Mouse (Mus musculus) MEL (cell line): Measurements from ENCODE around the gene Eftud2. TPM values are rescaled to one million over a fixed set of nuclear protein-coding genes. Genes with fewer than 3 reads are reported as not detected.

Experiments used
- DNase-seq: peaks from one replicate; pipeline ENCODE4 v3.0.0; 2011; ENCODE audit warnings: low read depth, low spot score
- H3K27ac ChIP-seq: 2 replicates; pipeline ENCODE4 v1.5.1; 2012; ENCODE audit warnings: low read depth, mild to moderate bottlenecking, control low read depth, low read length, moderate library complexity; ENCODE audit not compliant: control insufficient read depth
- H3K27me3 ChIP-seq, 2 experiments: fragments of 150-350 bp in 1 of 2; sonication (generic) in 1 of 2; 2 replicates each; pipeline ENCODE4 v1.6.1; 2012; ENCODE audit warnings: low read length in 2 of 2, mild to moderate bottlenecking in 2 of 2, improper control_type of control experiment in 1 of 2, moderate library complexity in 1 of 2; ENCODE audit not compliant: insufficient read depth in 2 of 2, control insufficient read depth in 1 of 2
- H3K36me3 ChIP-seq, 2 experiments: 2 replicates each; pipeline ENCODE4 v1.6.1; 2012 to 2014; ENCODE audit warnings: low read length in 2 of 2, improper control_type of control experiment in 1 of 2, inconsistent platforms in 1 of 2, mild to moderate bottlenecking in 1 of 2; ENCODE audit not compliant: insufficient read depth in 2 of 2, control insufficient read depth in 1 of 2
- H3K4me1 ChIP-seq, 2 experiments: fragments of 150-350 bp in 1 of 2; sonication (generic) in 1 of 2; 2 replicates each; pipeline ENCODE4 v1.6.1; 2012; ENCODE audit warnings: low read length in 2 of 2, improper control_type of control experiment in 1 of 2, mild to moderate bottlenecking in 1 of 2; ENCODE audit not compliant: insufficient read depth in 2 of 2, control insufficient read depth in 1 of 2
- H3K4me3 ChIP-seq, 2 experiments: fragments of 150-350 bp in 1 of 2; sonication (generic) in 1 of 2; 2 replicates each; pipeline ENCODE4 v1.5.1; 2012; ENCODE audit warnings: low read depth in 2 of 2, low read length in 2 of 2, mild to moderate bottlenecking in 2 of 2, moderate library complexity in 2 of 2, control low read depth in 1 of 2, improper control_type of control experiment in 1 of 2; ENCODE audit not compliant: control insufficient read depth in 1 of 2, insufficient read depth in 1 of 2
- H3K79me2 ChIP-seq: 2 replicates; pipeline ENCODE4 v1.6.1; 2012; ENCODE audit warnings: mild to moderate bottlenecking, low read length, moderate library complexity; ENCODE audit not compliant: control insufficient read depth, poor library complexity, insufficient read depth
- H3K9ac ChIP-seq: 2 replicates; pipeline ENCODE4 v1.6.1; 2012; ENCODE audit warnings: low read depth, mild to moderate bottlenecking, control low read depth, low read length, moderate library complexity; ENCODE audit not compliant: control insufficient read depth, poor library complexity, severe bottlenecking
- H3K9me3 ChIP-seq: fragments of 150-350 bp; sonication (generic); replicated peaks from 2 replicates; pipeline ENCODE4 v1.6.1; 2012; ENCODE audit warnings: mild to moderate bottlenecking, low read length, improper control_type of control experiment, moderate library complexity; ENCODE audit not compliant: insufficient read depth
- CHD1 ChIP-seq: IDR thresholded peaks from 2 replicates; pipeline ENCODE4 v1.6.1; 2012; ENCODE audit warnings: low read depth, mild to moderate bottlenecking, inconsistent platforms, low read length, improper control_type of control experiment
- CHD2 ChIP-seq: IDR thresholded peaks from 2 replicates; pipeline ENCODE4 v1.6.1; 2011; ENCODE audit warnings: low read length, improper control_type of control experiment
- CTCF ChIP-seq, 3 experiments: IDR thresholded peaks in 2 of 3; conservative IDR thresholded peaks in 1 of 3; 2 replicates each; pipeline ENCODE4 v1.5.1; 2011 to 2012; ENCODE audit warnings: low read length in 3 of 3, low read depth in 2 of 3, mild to moderate bottlenecking in 2 of 3, improper control_type of control experiment in 1 of 3, inconsistent platforms in 1 of 3, mixed read lengths in 1 of 3, moderate library complexity in 1 of 3; ENCODE audit not compliant: control insufficient read depth in 1 of 3, insufficient read depth in 1 of 3, poor library complexity in 1 of 3, severe bottlenecking in 1 of 3
- E2F4 ChIP-seq: IDR thresholded peaks from 2 replicates; pipeline ENCODE4 v1.6.1; 2011; ENCODE audit warnings: low read depth, low read length, improper control_type of control experiment, borderline replicate concordance
- ELF1 ChIP-seq: IDR thresholded peaks from 2 replicates; pipeline ENCODE4 v1.6.1; 2014; ENCODE audit warnings: low read depth, mild to moderate bottlenecking, inconsistent platforms, low read length, improper control_type of control experiment, moderate library complexity
- EP300 ChIP-seq, 2 experiments: IDR thresholded peaks; 2 replicates each; pipeline ENCODE4 v1.6.1; 2011; ENCODE audit warnings: improper control_type of control experiment in 2 of 2, low read length in 2 of 2, low read depth in 1 of 2, mild to moderate bottlenecking in 1 of 2
- ETS1 ChIP-seq: IDR thresholded peaks from 2 replicates; pipeline ENCODE4 v1.6.1; 2012; ENCODE audit warnings: low read depth, mild to moderate bottlenecking, inconsistent platforms, low read length, improper control_type of control experiment, moderate library complexity
- GABPA ChIP-seq: IDR thresholded peaks from 2 replicates; pipeline ENCODE4 v1.6.1; 2012; ENCODE audit warnings: low read depth, mild to moderate bottlenecking, inconsistent platforms, low read length, improper control_type of control experiment, moderate library complexity
- GATA1 ChIP-seq: IDR thresholded peaks from 2 replicates; pipeline ENCODE4 v1.6.1; 2011; ENCODE audit warnings: low read depth, low read length, improper control_type of control experiment
- HCFC1 ChIP-seq: IDR thresholded peaks from 2 replicates; pipeline ENCODE4 v1.6.1; 2012; ENCODE audit warnings: low read depth, mild to moderate bottlenecking, inconsistent platforms, low read length, improper control_type of control experiment, moderate library complexity
- JUND ChIP-seq: IDR thresholded peaks from 2 replicates; pipeline ENCODE4 v1.6.1; 2011; ENCODE audit warnings: low read depth, mild to moderate bottlenecking, improper control_type of control experiment, low read length
- MAFK ChIP-seq: IDR thresholded peaks from 2 replicates; pipeline ENCODE4 v1.6.1; 2011; ENCODE audit warnings: low read depth, mild to moderate bottlenecking, low read length, improper control_type of control experiment, borderline replicate concordance
- MAX ChIP-seq: IDR thresholded peaks from 2 replicates; pipeline ENCODE4 v1.6.1; 2011; ENCODE audit warnings: low read length, improper control_type of control experiment
- MAZ ChIP-seq: IDR thresholded peaks from 2 replicates; pipeline ENCODE4 v1.6.1; 2012; ENCODE audit warnings: low read depth, mild to moderate bottlenecking, inconsistent platforms, low read length, improper control_type of control experiment
- MEF2A ChIP-seq: IDR thresholded peaks from 2 replicates; pipeline ENCODE4 v1.6.1; 2014; ENCODE audit warnings: low read depth, mild to moderate bottlenecking, inconsistent platforms, low read length, improper control_type of control experiment; ENCODE audit not compliant: poor library complexity, insufficient replicate concordance, severe bottlenecking; ENCODE audit errors: extremely low read depth
- MXI1 ChIP-seq: IDR thresholded peaks from 2 replicates; pipeline ENCODE4 v1.6.1; 2011; ENCODE audit warnings: mild to moderate bottlenecking, low read depth, low read length, improper control_type of control experiment
- MYB ChIP-seq: IDR thresholded peaks from 2 replicates; pipeline ENCODE4 v1.6.1; 2011; ENCODE audit warnings: mild to moderate bottlenecking, low read depth, low read length, improper control_type of control experiment
- MYC ChIP-seq: IDR thresholded peaks from 2 replicates; pipeline ENCODE4 v1.6.1; 2011; ENCODE audit warnings: low read depth, mild to moderate bottlenecking, low read length, improper control_type of control experiment, moderate library complexity
- NELFE ChIP-seq: IDR thresholded peaks from 2 replicates; pipeline ENCODE4 v1.6.1; 2011; ENCODE audit warnings: low read depth, low read length, improper control_type of control experiment
- NRF1 ChIP-seq: IDR thresholded peaks from 2 replicates; pipeline ENCODE4 v1.6.1; 2014; ENCODE audit warnings: low read depth, mild to moderate bottlenecking, inconsistent platforms, low read length, improper control_type of control experiment, moderate library complexity; ENCODE audit not compliant: poor library complexity, insufficient read depth, severe bottlenecking
- POLR2A ChIP-seq, 2 experiments: IDR thresholded peaks; 2 replicates each; pipeline ENCODE4 v1.6.1; 2011 to 2012; ENCODE audit warnings: low read length in 2 of 2, mild to moderate bottlenecking in 2 of 2, control low read depth in 1 of 2, improper control_type of control experiment in 1 of 2, low read depth in 1 of 2, moderate library complexity in 1 of 2; ENCODE audit not compliant: control insufficient read depth in 1 of 2, insufficient read depth in 1 of 2, poor library complexity in 1 of 2
- POLR2AphosphoS2 ChIP-seq: IDR thresholded peaks from 2 replicates; pipeline ENCODE4 v1.6.1; 2011; ENCODE audit warnings: low read length, improper control_type of control experiment
- POLR2AphosphoS5 ChIP-seq: IDR thresholded peaks from 2 replicates; pipeline ENCODE4 v1.6.1; 2012; ENCODE audit warnings: low read depth, borderline replicate concordance, mild to moderate bottlenecking, inconsistent platforms, low read length, moderate library complexity, mixed read lengths
- RAD21 ChIP-seq: IDR thresholded peaks from 2 replicates; pipeline ENCODE4 v1.6.1; 2011; ENCODE audit warnings: mild to moderate bottlenecking, low read depth, low read length, improper control_type of control experiment
- RCOR1 ChIP-seq: IDR thresholded peaks from 2 replicates; pipeline ENCODE4 v1.6.1; 2012; ENCODE audit warnings: low read depth, mild to moderate bottlenecking, inconsistent platforms, low read length, improper control_type of control experiment
- SIN3A ChIP-seq: IDR thresholded peaks from 2 replicates; pipeline ENCODE4 v1.6.1; 2012; ENCODE audit warnings: low read length, improper control_type of control experiment, inconsistent platforms
- SMC3 ChIP-seq: IDR thresholded peaks from 2 replicates; pipeline ENCODE4 v1.6.1; 2011; ENCODE audit warnings: low read depth, low read length, improper control_type of control experiment
- TAL1 ChIP-seq: IDR thresholded peaks from 2 replicates; pipeline ENCODE4 v1.6.1; 2012; ENCODE audit warnings: mild to moderate bottlenecking, inconsistent platforms, low read length, moderate library complexity, mixed read lengths
- TBP ChIP-seq: IDR thresholded peaks from 2 replicates; pipeline ENCODE4 v1.8.0; 2011; ENCODE audit warnings: low read depth, low read length, improper control_type of control experiment
- TCF12 ChIP-seq: IDR thresholded peaks from 2 replicates; pipeline ENCODE4 v1.6.1; 2014; ENCODE audit warnings: low read depth, mild to moderate bottlenecking, inconsistent platforms, low read length, improper control_type of control experiment, moderate library complexity
- USF1 ChIP-seq: IDR thresholded peaks from 2 replicates; pipeline ENCODE4 v1.6.1; 2014; ENCODE audit warnings: low read depth, mild to moderate bottlenecking, inconsistent platforms, low read length, improper control_type of control experiment, moderate library complexity
- USF2 ChIP-seq, 2 experiments: IDR thresholded peaks; 2 replicates each; pipeline ENCODE4 v1.6.1; 2011 to 2012; ENCODE audit warnings: improper control_type of control experiment in 2 of 2, low read length in 2 of 2, borderline replicate concordance in 1 of 2, inconsistent platforms in 1 of 2, low read depth in 1 of 2, mild to moderate bottlenecking in 1 of 2; ENCODE audit not compliant: insufficient read depth in 1 of 2
- ZC3H11A ChIP-seq: IDR thresholded peaks from 2 replicates; pipeline ENCODE4 v1.6.1; 2012; ENCODE audit warnings: low read depth, mild to moderate bottlenecking, inconsistent platforms, low read length, improper control_type of control experiment
- ZMIZ1 ChIP-seq: IDR thresholded peaks from 2 replicates; pipeline ENCODE4 v1.6.1; 2012; ENCODE audit warnings: low read depth, mild to moderate bottlenecking, inconsistent platforms, low read length, improper control_type of control experiment, moderate library complexity
- ZNF384 ChIP-seq: IDR thresholded peaks from 2 replicates; pipeline ENCODE4 v1.6.1; 2012; ENCODE audit warnings: low read depth, mild to moderate bottlenecking, inconsistent platforms, low read length, improper control_type of control experiment
- polyA plus RNA-seq, 2 experiments: library from polyadenylated mRNA; stranded (reverse) in 1 of 2; unstranded in 1 of 2; fragments of >175 nt in 1 of 2; fragments of >200 nt in 1 of 2; gene quantifications; 2 replicates each; pipeline versions ENCODE4 v1.2.1 to v1.2.4; 2012; ENCODE audit warnings: low replicate concordance in 2 of 2, low read depth in 1 of 2; ENCODE audit not compliant: insufficient read length in 2 of 2, insufficient read depth in 1 of 2, missing spikeins in 1 of 2
- total RNA-seq: library from RNA; depleted of rRNA; stranded (reverse); fragments of 300-350 nt; gene quantifications from 2 replicates; pipeline ENCODE4 v1.2.3, GENCODE M21; 2012; rRNA removed

Eftud2 gene
- 261 and 266 TPM in 2 replicates for total RNA-seq
- polyA plus RNA-seq = 1,000 to 10,000 TPM in 1 of 2 experiments, 100 to 1,000 TPM in 1; 424 to 1,215 TPM

GRCm38 (mm10) chr11:102880585-102881313, at the start of gene Eftud2, which contains the start of gene Ccdc103:
Gene Eftud2, minus strand, starts transcription at chr11:102880985.
Gene Ccdc103, plus strand, starts transcription at chr11:102881204.
- H3K36me3 ChIP-seq = peaks cover 10 to 22% of the 10 kb centered on the region in 2 experiments
- H3K4me3 ChIP-seq = peak within 1 kb of the TSS; percentile 55 to 68
- H3K9ac ChIP-seq = peak within 1 kb of the TSS; percentile 89
- peak within 1 kb of the TSS; percentile 90 for H3K27ac ChIP-seq
- H3K4me1 ChIP-seq = peaks cover 0 to 28% of the 10 kb centered on the region in 2 experiments; a peak in 3 of 4 replicates
- no peaks in the 10 kb centered on the region for H3K27me3 ChIP-seq
- H3K79me2 ChIP-seq = peaks cover 25% of the 10 kb centered on the region
- no peaks in the 10 kb centered on the region for H3K9me3 ChIP-seq
- DNase-seq = peak; percentile 98
- TF ChIP-seq GABPA = no peak
- TF ChIP-seq MAZ = no peak
- TF ChIP-seq USF1 = peak; percentile 100
- TF ChIP-seq MAFK = no peak
- peak; percentile 82 for TF ChIP-seq MYC
- peak; percentile 93 to 98 for TF ChIP-seq USF2 (IDR thresholded peaks at IDR 0.05; ENCODE audit: borderline replicate concordance in 1 of 2, insufficient read depth in 1 of 2, low read depth in 1 of 2, low read length in 2 of 2)
- TF ChIP-seq CTCF (IDR thresholded peaks at IDR 0.05 in 2 of 3, conservative IDR thresholded peaks at IDR 0.05 in 1 of 3; ENCODE audit: control insufficient read depth in 1 of 3, insufficient read depth in 1 of 3, low read depth in 2 of 3, low read length in 3 of 3, poor library complexity in 1 of 3, severe bottlenecking in 1 of 3) = peak in 2 of 3 experiments; percentile 4 to 32; a peak in 1 of 6 replicates
- peak; percentile 52 for TF ChIP-seq TCF12
- no peak for TF ChIP-seq RAD21
- peak; percentile 96 for TF ChIP-seq HCFC1
- TF ChIP-seq MYB = no peak
- TF ChIP-seq RCOR1 = no peak; the same call in 1 of the 2 replicates
- peak; percentile 97 for TF ChIP-seq GATA1
- 0 out of 2 replicates have a peak, but pooled peaks have one; percentile 26 for TF ChIP-seq ETS1
- TF ChIP-seq CHD1 = no peak
- peak in 1 of 2 experiments; percentile 69; a peak in 2 of 4 replicates for TF ChIP-seq EP300 (IDR thresholded peaks at IDR 0.05; ENCODE audit: low read depth in 1 of 2, low read length in 2 of 2)
- TF ChIP-seq POLR2A (IDR thresholded peaks at IDR 0.05; ENCODE audit: control insufficient read depth in 1 of 2, insufficient read depth in 1 of 2, low read depth in 1 of 2, low read length in 2 of 2, poor library complexity in 1 of 2) = peak; percentile 91 to 99
- peak; percentile 33; the same call in 1 of the 2 replicates for TF ChIP-seq NRF1
- peak; percentile 100 for TF ChIP-seq MAX
- no peak for TF ChIP-seq CHD2
- TF ChIP-seq POLR2AphosphoS5 = no peak
- no peak for TF ChIP-seq ZC3H11A
- TF ChIP-seq POLR2AphosphoS2 = peak; percentile 96
- TF ChIP-seq ZMIZ1 = peak; percentile 91
- TF ChIP-seq TAL1 = peak; percentile 22; the same call in 1 of the 2 replicates
- no peak for TF ChIP-seq MEF2A
- peak; percentile 84 for TF ChIP-seq TBP
- TF ChIP-seq NELFE = peak; percentile 99
- peak; percentile 94 for TF ChIP-seq ELF1
- no peak for TF ChIP-seq ZNF384
- no peak for TF ChIP-seq E2F4
- TF ChIP-seq SIN3A = peak; percentile 99
- peak; percentile 97 for TF ChIP-seq MXI1
- TF ChIP-seq JUND = no peak
- no peak for TF ChIP-seq SMC3
